Mouse (Mus musculus) C2C12 (cell line): ENCODE data around the gene Trim14. TPM values are rescaled to one million over a fixed set of nuclear protein-coding genes. Genes with fewer than 3 reads are reported as not detected.

ENCODE experiments used
- H3K27me3 ChIP-seq: one replicate; pipeline ENCODE4 v1.6.1; 2011; ENCODE audit not compliant: control insufficient read depth, insufficient read depth, insufficient read length
- H3K36me3 ChIP-seq: one replicate; pipeline ENCODE4 v1.6.1; 2011; ENCODE audit not compliant: control insufficient read depth, insufficient read depth
- H3K4me3 ChIP-seq: one replicate; pipeline ENCODE4 v1.5.1; 2011; ENCODE audit warnings: mild to moderate bottlenecking, control low read depth; ENCODE audit not compliant: poor library complexity, insufficient read depth, severe bottlenecking
- H3K79me2 ChIP-seq: one replicate; pipeline ENCODE4 v1.6.1; 2011; ENCODE audit not compliant: control insufficient read depth, insufficient read depth
- H3K79me3 ChIP-seq: one replicate; pipeline ENCODE4 v1.6.1; 2011; ENCODE audit warnings: low read depth, control low read depth
- H3ac ChIP-seq: one replicate; pipeline ENCODE3; 2011; ENCODE audit warnings: low read depth; ENCODE audit not compliant: control insufficient read depth, insufficient read length
- CEBPB ChIP-seq: IDR thresholded peaks from one replicate; pipeline ENCODE4 v1.6.1; 2011; ENCODE audit warnings: low read depth, mild to moderate bottlenecking, control low read depth, moderate library complexity
- CTCF ChIP-seq: IDR thresholded peaks from one replicate; pipeline ENCODE4 v1.5.1; 2011; ENCODE audit not compliant: control insufficient read depth, insufficient read depth, insufficient read length
- FOSL1 ChIP-seq: IDR thresholded peaks from one replicate; pipeline ENCODE4 v1.8.0; 2011; ENCODE audit warnings: mild to moderate bottlenecking, low read length; ENCODE audit not compliant: poor library complexity, insufficient read depth, severe bottlenecking
- MAX ChIP-seq: IDR thresholded peaks from one replicate; pipeline ENCODE4 v1.6.1; 2011; ENCODE audit warnings: mild to moderate bottlenecking, control low read depth
- MYOD1 ChIP-seq: IDR thresholded peaks from one replicate; pipeline ENCODE4 v1.6.1; 2011; ENCODE audit warnings: low read depth; ENCODE audit not compliant: control insufficient read depth, insufficient read length
- MYOG ChIP-seq: IDR thresholded peaks from one replicate; pipeline ENCODE4 v1.6.1; 2011; ENCODE audit not compliant: control insufficient read depth, insufficient read length; ENCODE audit errors: extremely low read depth
- USF1 ChIP-seq: IDR thresholded peaks from one replicate; pipeline ENCODE4 v1.6.1; 2011; ENCODE audit warnings: low read depth, mild to moderate bottlenecking, control low read depth, moderate library complexity
- polyA plus RNA-seq: library from polyadenylated mRNA; unstranded; fragments of >200 nt; fragmentation: generic; extraction: Trizol; gene quantifications from one replicate; pipeline ENCODE4 v1.2.1, GENCODE M21; 2012; ENCODE audit warnings: missing spikeins

Gene Trim14
- polyA plus RNA-seq, 1 experiment: 0.12 TPM

DNA sequence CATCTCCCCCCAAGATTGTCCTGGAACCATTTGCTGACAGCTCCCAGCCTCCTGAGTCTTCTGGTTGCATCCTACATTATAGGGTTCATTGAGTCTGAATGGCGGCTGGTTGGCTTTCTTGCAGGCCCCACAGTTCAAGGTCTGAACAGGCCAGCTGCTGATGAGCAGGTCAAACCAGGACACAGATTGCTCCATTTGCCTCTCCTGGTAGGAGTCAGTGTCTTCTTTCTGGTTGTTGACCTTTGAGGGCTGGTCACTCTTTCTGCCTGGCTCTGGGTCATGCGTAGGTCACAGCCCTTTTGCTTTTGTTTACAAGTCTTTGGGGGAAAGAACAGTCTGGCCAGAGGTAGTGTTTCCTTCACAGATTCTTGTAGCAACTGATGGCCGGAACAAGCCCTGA is 37.4 kb downstream of the Trim14 start:
- Histone ChIP-seq H3K79me2 (peaks cover 8% of the 10 kb centered on the region), H3K27me3 (no peaks in the 10 kb centered on the region), H3ac (no peak overlapping the region), H3K36me3 (peaks cover 78% of the 10 kb centered on the region), H3K4me3 (no peak overlapping the region), H3K79me3 (peaks cover 2% of the 10 kb centered on the region)
- no peak for TF ChIP-seq MAX
- TF ChIP-seq CTCF: no peak
- TF ChIP-seq FOSL1: no peak
- TF ChIP-seq MYOD1: no peak
- no peak for TF ChIP-seq USF1
- TF ChIP-seq MYOG: no peak
- no peak for TF ChIP-seq CEBPB

DNA sequence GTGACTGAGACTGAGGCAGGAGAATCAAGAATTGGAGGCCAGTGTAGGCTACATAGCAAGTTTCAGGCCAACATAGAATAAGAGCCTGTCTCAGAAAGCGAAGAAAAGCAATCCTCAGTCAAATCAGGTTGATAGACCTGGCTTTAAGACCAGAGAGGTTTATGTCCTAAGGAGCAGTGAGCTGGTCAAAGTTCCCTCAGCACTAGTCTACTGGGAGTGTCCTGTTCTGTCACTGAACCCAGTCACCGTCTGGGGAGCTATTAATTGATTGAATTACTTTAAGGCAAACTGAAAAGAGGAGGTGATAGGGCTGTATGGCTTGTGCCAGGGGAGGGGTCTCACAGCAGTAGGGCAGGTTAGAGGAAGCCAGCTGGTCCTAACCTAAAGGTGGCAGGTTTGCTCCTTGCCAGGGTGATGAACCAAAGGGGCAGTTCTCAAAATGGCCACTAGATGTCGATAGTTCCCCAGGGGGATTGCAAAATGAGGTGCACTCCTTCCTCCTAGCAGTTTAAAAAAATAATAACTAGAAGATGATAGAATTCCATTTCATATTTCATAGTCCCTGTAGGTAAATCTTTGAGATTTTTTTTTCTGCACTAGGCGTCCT is 38.6 kb downstream of the Trim14 start:
- Histone ChIP-seq H3ac (no peak overlapping the region), H3K79me2 (peaks cover 13% of the 10 kb centered on the region), H3K27me3 (no peaks in the 10 kb centered on the region), H3K36me3 (peaks cover 80% of the 10 kb centered on the region), H3K79me3 (peaks cover 2% of the 10 kb centered on the region), H3K4me3 (no peak overlapping the region)
- TF ChIP-seq CTCF: peak; percentile 68
- TF ChIP-seq CEBPB: peak; percentile 75
- no peak for TF ChIP-seq USF1
- TF ChIP-seq MYOD1: no peak

DNA sequence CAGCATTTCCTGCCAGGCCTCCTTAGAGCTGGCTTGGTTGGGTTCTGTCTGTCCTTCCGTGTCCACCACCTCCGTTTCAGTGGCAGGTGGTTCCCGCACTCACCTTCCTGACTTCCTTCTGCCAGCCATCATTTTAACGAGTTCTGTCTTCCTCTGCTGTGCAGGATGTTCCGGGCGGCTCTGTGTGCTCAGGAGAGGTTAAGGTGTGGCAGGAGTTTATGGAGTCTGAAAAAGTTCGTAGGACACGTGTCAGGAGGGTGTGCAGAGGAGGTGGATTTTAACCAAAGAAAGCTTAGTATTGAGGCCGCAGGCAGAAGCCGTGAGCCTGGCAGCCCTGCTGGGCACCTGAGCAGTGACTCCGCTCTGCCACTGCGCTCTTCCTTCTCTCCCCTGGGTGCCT is 40.4 kb downstream of the Trim14 start:
- no peak overlapping the region for H3ac ChIP-seq
- H3K36me3 ChIP-seq: peaks cover 63% of the 10 kb centered on the region
- TF ChIP-seq FOSL1 (no peak), MAX (no peak), MYOG (no peak), CEBPB (no peak)

DNA sequence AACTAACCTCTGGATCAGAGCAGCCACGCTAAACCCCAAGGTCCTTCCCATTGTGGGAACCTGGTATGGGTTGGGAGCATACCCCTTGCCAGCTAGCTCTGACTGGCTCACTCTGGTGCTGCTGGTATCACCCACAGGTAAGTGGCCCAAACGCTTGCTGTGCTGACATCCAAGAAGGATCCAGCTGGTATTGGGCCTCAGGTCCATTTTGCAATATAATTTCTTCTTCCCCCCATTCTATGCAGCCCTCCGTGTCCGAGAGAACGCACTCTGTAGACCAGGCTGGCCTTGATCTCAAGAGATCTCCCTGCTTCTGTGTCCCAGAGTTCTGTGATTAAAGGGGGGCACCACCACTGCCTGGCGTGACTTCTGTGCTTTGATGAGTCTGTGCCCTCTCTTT is 42.9 kb downstream of the Trim14 start:
- no peaks in the 10 kb centered on the region for H3K27me3 ChIP-seq
- TF ChIP-seq CEBPB (no peak), MYOG (no peak), MAX (no peak), FOSL1 (no peak), CTCF (no peak), MYOD1 (no peak), USF1 (no peak)
- no peak overlapping the region for H3K4me3 ChIP-seq
- peaks cover 39% of the 10 kb centered on the region for H3K36me3 ChIP-seq
- H3K79me3 ChIP-seq: peaks cover 23% of the 10 kb centered on the region
- H3ac ChIP-seq: no peak overlapping the region
- H3K79me2 ChIP-seq: peaks cover 43% of the 10 kb centered on the region

More for the DNA sequence above, 40.4 kb downstream of the Trim14 start:
- no peaks in the 10 kb centered on the region for H3K27me3 ChIP-seq
- H3K4me3 ChIP-seq: no peak overlapping the region
- peaks cover 13% of the 10 kb centered on the region for H3K79me3 ChIP-seq
- peaks cover 32% of the 10 kb centered on the region for H3K79me2 ChIP-seq

DNA sequence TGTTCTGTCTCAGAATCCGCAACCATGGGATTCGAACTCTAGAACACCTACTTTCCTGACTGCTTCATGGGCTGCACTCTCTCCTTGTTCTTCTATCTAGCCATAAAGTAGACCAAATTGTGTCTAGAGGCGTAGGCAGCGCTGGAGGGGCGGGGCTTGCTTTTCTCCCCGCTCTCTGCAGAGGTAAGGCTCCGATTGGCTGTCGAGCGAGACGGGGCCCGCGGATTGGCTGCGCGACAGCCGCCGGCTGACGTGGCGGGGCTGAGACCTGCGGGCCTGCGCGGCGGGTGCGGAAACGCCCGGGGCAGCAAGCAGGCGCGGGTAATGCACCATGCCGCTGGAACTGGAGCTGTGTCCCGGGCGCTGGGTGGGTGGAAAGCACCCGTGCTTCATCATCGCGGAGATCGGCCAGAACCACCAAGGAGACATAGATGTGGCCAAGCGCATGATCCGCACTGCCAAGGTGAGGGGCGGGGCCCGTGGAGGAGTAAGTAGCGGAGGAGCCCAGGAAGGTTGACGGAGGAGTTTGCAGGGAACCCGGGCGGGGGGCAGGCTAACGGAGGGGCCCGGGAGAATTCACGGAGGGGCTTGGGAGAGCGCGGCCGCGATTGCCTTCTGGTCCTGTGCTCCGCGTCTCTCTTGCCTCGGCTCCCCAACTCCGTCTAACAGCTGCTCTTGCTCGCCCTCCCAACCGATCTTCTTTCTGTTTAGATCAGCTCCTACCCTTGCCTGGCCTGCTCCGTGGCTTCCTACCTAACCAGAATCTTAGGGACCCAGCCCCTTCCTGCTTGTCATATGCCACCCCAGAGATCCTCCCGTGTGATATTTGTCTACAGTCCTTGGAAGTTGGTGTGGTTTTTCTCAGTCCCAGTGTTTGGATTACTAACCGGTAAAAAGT is 46.7 kb downstream of the Trim14 start, which contains the start of gene Nans:
Gene Nans (plus strand): TSS at position 221 of the 898 bp plus-strand sequence.
- Histone ChIP-seq H3ac (peak within 1 kb of the TSS; percentile 80), H3K79me3 (peaks cover 21% of the 10 kb centered on the region), H3K79me2 (peaks cover 38% of the 10 kb centered on the region), H3K4me3 (peak within 1 kb of the TSS; percentile 92), H3K36me3 (peaks cover 19% of the 10 kb centered on the region), H3K27me3 (no peaks in the 10 kb centered on the region)
- TF ChIP-seq MYOG: no peak
- TF ChIP-seq CEBPB: no peak
- no peak for TF ChIP-seq MAX
